Mouse (Mus musculus): ENCODE results near the gene Fam98c. TPM values are rescaled to one million over a fixed set of nuclear protein-coding genes. Genes with fewer than 3 reads are reported as not detected.

Fam98c gene
- polyA plus RNA-seq, 1 experiment from 2014 or later = 17.3 TPM

- no peaks in the 10 kb centered on the region for H3K27me3 ChIP-seq (replicated peaks; ENCODE audit: control insufficient read depth, insufficient read depth, low read length)
- 30% methylated on average over 7 of the region's 7 CpGs for WGBS
- DNase-seq (ENCODE audit: low spot score) (no peak), ATAC-seq (no peak)
- no peak overlapping the region for H3K27ac ChIP-seq (ENCODE audit: low read depth, low read length)
- no peak overlapping the region for H3K4me3 ChIP-seq (ENCODE audit: low read depth, low read length)
- H3K4me1 ChIP-seq (ENCODE audit: control insufficient read depth, insufficient read depth, low read length) = peaks cover 5% of the 10 kb centered on the region; the same call in 1 of the 2 replicates
- H3K4me2 ChIP-seq (ENCODE audit: low read length) = no peak overlapping the region
- no peak overlapping the region for H3K9ac ChIP-seq (ENCODE audit: low read length)
- no peaks in the 10 kb centered on the region for H3K36me3 ChIP-seq (ENCODE audit: control insufficient read depth, insufficient read depth, low read length)
- no peaks in the 10 kb centered on the region for H3K9me3 ChIP-seq (replicated peaks; ENCODE audit: control insufficient read depth, low read length)
Observed at GRCm38 (mm10) chr7:29126173-29126915, 29.7 kb downstream of the Fam98c start.

- DNase-seq (ENCODE audit: low spot score) (peak; percentile 75), ATAC-seq (peak; percentile 80)
- peak within 1 kb of the TSS; percentile 50 for H3K4me2 ChIP-seq (ENCODE audit: low read length)
- WGBS = 1% methylated on average over 16 of the region's 16 CpGs
- no peak within 1 kb of the TSS for H3K27ac ChIP-seq (ENCODE audit: low read depth, low read length)
- H3K9me3 ChIP-seq (replicated peaks; ENCODE audit: control insufficient read depth, low read length) = no peaks in the 10 kb centered on the region
- H3K4me3 ChIP-seq (ENCODE audit: low read depth, low read length) = peak within 1 kb of the TSS; percentile 23
- H3K36me3 ChIP-seq (ENCODE audit: control insufficient read depth, insufficient read depth, low read length) = no peaks in the 10 kb centered on the region
- peak within 1 kb of the TSS; percentile 49; the same call in 1 of the 2 replicates for H3K9ac ChIP-seq (ENCODE audit: low read length)
- no peaks in the 10 kb centered on the region for H3K27me3 ChIP-seq (replicated peaks; ENCODE audit: control insufficient read depth, insufficient read depth, low read length)
- peaks cover 5% of the 10 kb centered on the region; the same call in 1 of the 2 replicates for H3K4me1 ChIP-seq (ENCODE audit: control insufficient read depth, insufficient read depth, low read length)
Observed at GRCm38 (mm10) chr7:29124970-29125369, 31.1 kb downstream of the Fam98c start, which contains the start of gene Ryr1. Gene Ryr1, minus strand, starts transcription at chr7:29125179.

GRCm38 (mm10) chr7:29123531-29124358, 32.3 kb downstream of the Fam98c start:
- H3K9me3 ChIP-seq (replicated peaks; ENCODE audit: control insufficient read depth, low read length) = no peaks in the 10 kb centered on the region

GRCm38 (mm10) chr7:29122821-29123220, 33.2 kb downstream of the Fam98c start:
- peaks cover 5% of the 10 kb centered on the region; the same call in 1 of the 2 replicates for H3K4me1 ChIP-seq (ENCODE audit: control insufficient read depth, insufficient read depth, low read length)
- H3K36me3 ChIP-seq (ENCODE audit: control insufficient read depth, insufficient read depth, low read length) = no peaks in the 10 kb centered on the region
- H3K27me3 ChIP-seq (replicated peaks; ENCODE audit: control insufficient read depth, insufficient read depth, low read length) = no peaks in the 10 kb centered on the region
- no peak overlapping the region for H3K4me2 ChIP-seq (ENCODE audit: low read length)
- no peak overlapping the region for H3K4me3 ChIP-seq (ENCODE audit: low read depth, low read length)
- DNase-seq (ENCODE audit: low spot score) (no peak), ATAC-seq (no peak)
- no peaks in the 10 kb centered on the region for H3K9me3 ChIP-seq (replicated peaks; ENCODE audit: control insufficient read depth, low read length)
- no peak overlapping the region for H3K27ac ChIP-seq (ENCODE audit: low read depth, low read length)
- 92% methylated on average over 9 of the region's 9 CpGs for WGBS
- no peak overlapping the region for H3K9ac ChIP-seq (ENCODE audit: low read length)

More at GRCm38 (mm10) chr7:29123531-29124358, 32.3 kb downstream of the Fam98c start:
- Histone ChIP-seq H3K4me3 (ENCODE audit: low read depth, low read length) (no peak overlapping the region), H3K9ac (ENCODE audit: low read length) (no peak overlapping the region), H3K4me1 (ENCODE audit: control insufficient read depth, insufficient read depth, low read length) (peaks cover 5% of the 10 kb centered on the region; the same call in 1 of the 2 replicates), H3K4me2 (ENCODE audit: low read length) (no peak overlapping the region), H3K27ac (ENCODE audit: low read depth, low read length) (no peak overlapping the region), H3K27me3 (replicated peaks; ENCODE audit: control insufficient read depth, insufficient read depth, low read length) (no peaks in the 10 kb centered on the region), H3K36me3 (ENCODE audit: control insufficient read depth, insufficient read depth, low read length) (no peaks in the 10 kb centered on the region)
- no peak for DNase-seq (ENCODE audit: low spot score)
- WGBS = 58% methylated on average over 5 of the region's 5 CpGs
- ATAC-seq = no peak

- no peaks in the 10 kb centered on the region for H3K36me3 ChIP-seq (ENCODE audit: control insufficient read depth, insufficient read depth, low read length)
- ATAC-seq = no peak
- no peaks in the 10 kb centered on the region for H3K27me3 ChIP-seq (replicated peaks; ENCODE audit: control insufficient read depth, insufficient read depth, low read length)
- WGBS = 73% methylated on average over 1 of the region's 1 CpGs
- H3K4me3 ChIP-seq (ENCODE audit: low read depth, low read length) = no peak overlapping the region
- no peak overlapping the region for H3K27ac ChIP-seq (ENCODE audit: low read depth, low read length)
- no peak for DNase-seq (ENCODE audit: low spot score)
- H3K9ac ChIP-seq (ENCODE audit: low read length) = no peak overlapping the region
- H3K9me3 ChIP-seq (replicated peaks; ENCODE audit: control insufficient read depth, low read length) = no peaks in the 10 kb centered on the region
- H3K4me1 ChIP-seq (ENCODE audit: control insufficient read depth, insufficient read depth, low read length) = peaks cover 3% of the 10 kb centered on the region; the same call in 1 of the 2 replicates
- no peak overlapping the region for H3K4me2 ChIP-seq (ENCODE audit: low read length)
Observed at GRCm38 (mm10) chr7:29119526-29119925, 36.5 kb downstream of the Fam98c start.

GRCm38 (mm10) chr7:29118142-29118851, 37.7 kb downstream of the Fam98c start:
- Histone ChIP-seq H3K4me2 (ENCODE audit: low read length) (no peak overlapping the region), H3K27me3 (replicated peaks; ENCODE audit: control insufficient read depth, insufficient read depth, low read length) (no peaks in the 10 kb centered on the region), H3K27ac (ENCODE audit: low read depth, low read length) (no peak overlapping the region), H3K36me3 (ENCODE audit: control insufficient read depth, insufficient read depth, low read length) (no peaks in the 10 kb centered on the region), H3K9ac (ENCODE audit: low read length) (no peak overlapping the region), H3K9me3 (replicated peaks; ENCODE audit: control insufficient read depth, low read length) (no peaks in the 10 kb centered on the region), H3K4me1 (ENCODE audit: control insufficient read depth, insufficient read depth, low read length) (no peaks in the 10 kb centered on the region), H3K4me3 (ENCODE audit: low read depth, low read length) (no peak overlapping the region)
- 8% methylated on average over 18 of the region's 18 CpGs for WGBS
- no peak for ATAC-seq
- DNase-seq (ENCODE audit: low spot score) = no peak

GRCm38 (mm10) chr7:29108992-29109955, 46.8 kb downstream of the Fam98c start:
- no peak for ATAC-seq
- H3K4me3 ChIP-seq (ENCODE audit: low read depth, low read length) = no peak overlapping the region
- H3K4me1 ChIP-seq (ENCODE audit: control insufficient read depth, insufficient read depth, low read length) = no peaks in the 10 kb centered on the region
- 33% methylated on average over 38 of the region's 38 CpGs for WGBS
- no peaks in the 10 kb centered on the region for H3K9me3 ChIP-seq (replicated peaks; ENCODE audit: control insufficient read depth, low read length)
- H3K27me3 ChIP-seq (replicated peaks; ENCODE audit: control insufficient read depth, insufficient read depth, low read length) = no peaks in the 10 kb centered on the region
- DNase-seq (ENCODE audit: low spot score) = no peak
- no peak overlapping the region for H3K27ac ChIP-seq (ENCODE audit: low read depth, low read length)
- H3K9ac ChIP-seq (ENCODE audit: low read length) = peak overlapping the region; percentile 6; the same call in 1 of the 2 replicates
- no peaks in the 10 kb centered on the region for H3K36me3 ChIP-seq (ENCODE audit: control insufficient read depth, insufficient read depth, low read length)
- H3K4me2 ChIP-seq (ENCODE audit: low read length) = peak overlapping the region; percentile 25

Measured in forebrain, embryonic 14.5 days (tissue).